Mouse (Mus musculus) testis, adult 2 months (tissue): Measurements from ENCODE around the gene Tlx3.

Experiments
- CTCF ChIP-seq: fragments of 200-500 bp; IDR thresholded peaks from 2 replicates; pipeline ENCODE4 v1.5.1; 2012; ENCODE audit warnings: low read depth, mild to moderate bottlenecking, inconsistent platforms, low read length, moderate library complexity; ENCODE audit not compliant: control insufficient read depth, insufficient read depth, insufficient replicate concordance
- POLR2A ChIP-seq: fragments of 200-500 bp; IDR thresholded peaks from 2 replicates; pipeline ENCODE4 v1.6.1; 2012; ENCODE audit warnings: low read depth, mild to moderate bottlenecking, inconsistent platforms, low read length, moderate library complexity; ENCODE audit not compliant: control insufficient read depth

GRCm38 (mm10) chr11:33151780-33152145 is 51.6 kb downstream of the Tlx3 start:
- TF ChIP-seq CTCF (no peak), POLR2A (no peak)
